Mouse (Mus musculus): Measurements from ENCODE around the gene Rsl1.

DNA sequence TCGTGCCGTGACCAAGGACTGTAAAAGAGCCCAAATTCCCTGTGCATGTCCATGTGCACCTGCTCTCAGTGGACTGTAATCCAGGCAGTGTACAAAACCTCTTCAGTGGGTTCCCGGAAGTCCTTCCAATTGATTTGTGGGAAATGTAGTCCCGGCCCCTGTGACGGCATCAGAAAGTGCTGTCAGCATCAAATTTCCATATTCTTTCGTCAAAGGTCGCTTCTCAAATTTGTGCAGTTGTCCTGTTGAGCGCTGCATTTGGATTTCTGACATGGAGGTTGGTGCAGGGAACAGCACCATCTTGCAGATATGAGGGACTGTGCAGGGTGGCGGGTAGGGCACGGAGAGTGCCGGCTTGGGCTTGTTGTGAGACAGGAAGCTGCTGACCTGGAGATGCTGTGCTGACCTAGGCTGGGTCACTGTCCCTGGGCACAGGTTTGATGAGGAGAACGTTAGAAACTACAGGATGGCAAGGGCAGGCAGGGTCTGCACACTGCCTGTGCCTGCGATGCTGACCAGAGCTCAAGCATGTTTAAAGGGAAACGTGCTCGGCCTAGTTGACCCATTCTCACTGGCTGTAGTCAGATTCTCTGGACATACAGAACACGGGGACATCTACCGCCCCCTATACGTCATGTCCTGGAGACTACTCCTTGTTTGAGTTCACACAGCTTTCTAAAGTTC is 44.8 kb upstream of the Rsl1 start:
- no peak for TF ChIP-seq POLR2A (IDR thresholded peaks at IDR 0.05; ENCODE audit: low read depth, low read length)
- no peak for TF ChIP-seq CTCF (IDR thresholded peaks at IDR 0.05; ENCODE audit: extremely low read depth, insufficient read depth, insufficient read length, insufficient replicate concordance)

Data from spleen, adult 2 months (tissue).